Mouse (Mus musculus): ENCODE measurements around the gene Tspan7. TPM values are rescaled to one million over a fixed set of nuclear protein-coding genes. Genes with fewer than 3 reads are reported as not detected.

The Tspan7 gene
- total RNA-seq (2021): 1,000 to 10,000 TPM; 1,196 to 1,293 TPM
- long read RNA-seq, experiment 1, transcript Tspan7-201 (8 exons, 1,733 nt): major isoform, 1,241 of 1,515 reads
- long read RNA-seq, experiment 1, partial matches to known transcripts: 259 of 1,515 reads
- long read RNA-seq, experiment 1, other reads (novel, unspliced or antisense): 15 of 1,515 reads
- long read RNA-seq, experiment 2, transcript Tspan7-201 (8 exons, 1,733 nt): major isoform, 1,024 of 1,213 reads
- long read RNA-seq, experiment 2, partial matches to known transcripts: 162 of 1,213 reads
- long read RNA-seq, experiment 2, other reads (novel, unspliced or antisense): 27 of 1,213 reads

GRCm38 (mm10) chrX:10484872-10485569 is at the start of gene Tspan7:
Gene Tspan7 (plus strand): TSS chrX:10485158.
- intact Hi-C loops (cut with DNase I): loop anchor here (10.0 kb wide), 1 partner anchor 250 kb away; no protein-coding TSS in a partner anchor
- peak; percentile 31 to 61 for DNase-seq (ENCODE audit: low spot score in 2 of 2)

GRCm38 (mm10) chrX:10449323-10449980 is 35.5 kb upstream of the Tspan7 start:
- intact Hi-C loops (cut with DNase I): no loop called here
- DNase-seq (ENCODE audit: low spot score in 2 of 2): peak; percentile 26 to 48

GRCm38 (mm10) chrX:10450143-10451060 is 34.6 kb upstream of the Tspan7 start:
- intact Hi-C loops (cut with DNase I): no loop called here
- peak; percentile 23 to 49 for DNase-seq (ENCODE audit: low spot score in 2 of 2)

- no peak for DNase-seq (ENCODE audit: low spot score in 2 of 2)
- intact Hi-C loops (cut with DNase I): no loop called here
Observed at GRCm38 (mm10) chrX:10453798-10454197, 31.2 kb upstream of the Tspan7 start.

GRCm38 (mm10) chrX:10457256-10457655 is 27.7 kb upstream of the Tspan7 start:
- no peak for DNase-seq (ENCODE audit: low spot score in 2 of 2)
- intact Hi-C loops (cut with DNase I): no loop called here

- no peak for DNase-seq (ENCODE audit: low spot score in 2 of 2)
- intact Hi-C loops (cut with DNase I): no loop called here
Observed at GRCm38 (mm10) chrX:10477088-10477487, 7.9 kb upstream of the Tspan7 start.

- intact Hi-C loops (cut with DNase I): no loop called here
- DNase-seq (ENCODE audit: low spot score in 2 of 2): no peak
Observed at GRCm38 (mm10) chrX:10479031-10479886, 5.7 kb upstream of the Tspan7 start.

- intact Hi-C loops (cut with DNase I): loop anchor here (10.0 kb wide), 1 partner anchor 245 kb away; no protein-coding TSS in a partner anchor
- DNase-seq (ENCODE audit: low spot score in 2 of 2): no peak
Observed at GRCm38 (mm10) chrX:10479943-10480342, 5.0 kb upstream of the Tspan7 start.

- DNase-seq (ENCODE audit: low spot score in 2 of 2): peak; percentile 65 to 74
- intact Hi-C loops (cut with DNase I): loop anchor here (10.0 kb wide), 1 partner anchor 251 kb away; no protein-coding TSS in a partner anchor
Observed at GRCm38 (mm10) chrX:10485664-10486211, 780 bp downstream of the Tspan7 start.

- intact Hi-C loops (cut with DNase I): no loop called here
- no peak for DNase-seq (ENCODE audit: low spot score in 2 of 2)
Observed at GRCm38 (mm10) chrX:10498580-10498979, 13.6 kb downstream of the Tspan7 start.

GRCm38 (mm10) chrX:10502616-10503015 is 17.7 kb downstream of the Tspan7 start:
- DNase-seq (ENCODE audit: low spot score in 2 of 2): no peak
- intact Hi-C loops (cut with DNase I): no loop called here

GRCm38 (mm10) chrX:10514417-10514816 is 29.5 kb downstream of the Tspan7 start:
- intact Hi-C loops (cut with DNase I): no loop called here
- DNase-seq (ENCODE audit: low spot score in 2 of 2): no peak

- DNase-seq (ENCODE audit: low spot score in 2 of 2): no peak
- intact Hi-C loops (cut with DNase I): no loop called here
Observed at GRCm38 (mm10) chrX:10514971-10515370, 30.0 kb downstream of the Tspan7 start.

GRCm38 (mm10) chrX:10516448-10516847 is 31.5 kb downstream of the Tspan7 start:
- DNase-seq (ENCODE audit: low spot score in 2 of 2): no peak
- intact Hi-C loops (cut with DNase I): no loop called here

- intact Hi-C loops (cut with DNase I): no loop called here
- no peak for DNase-seq (ENCODE audit: low spot score in 2 of 2)
Observed at GRCm38 (mm10) chrX:10516925-10517324, 32.0 kb downstream of the Tspan7 start.

GRCm38 (mm10) chrX:10517756-10518155 is 32.8 kb downstream of the Tspan7 start:
- no peak for DNase-seq (ENCODE audit: low spot score in 2 of 2)
- intact Hi-C loops (cut with DNase I): no loop called here

- intact Hi-C loops (cut with DNase I): no loop called here
Observed at GRCm38 (mm10) chrX:10518510-10518909, 33.6 kb downstream of the Tspan7 start.

GRCm38 (mm10) chrX:10535450-10535849 is 50.5 kb downstream of the Tspan7 start:
- DNase-seq (ENCODE audit: low spot score in 2 of 2): no peak
- intact Hi-C loops (cut with DNase I): no loop called here

More at GRCm38 (mm10) chrX:10518510-10518909, 33.6 kb downstream of the Tspan7 start:
- no peak for DNase-seq (ENCODE audit: low spot score in 2 of 2)
